Mouse (Mus musculus): ENCODE results near the gene Copa. TPM values are rescaled to one million over a fixed set of nuclear protein-coding genes. Genes with fewer than 3 reads are reported as not detected.

Gene Copa
- polyA plus RNA-seq (2021; fragmentation: Nextera tagmentation), result 110 and 111 TPM in 2 replicates
- long read RNA-seq, experiment 1, full-length matches to known transcripts, result 6 of 47 reads
- long read RNA-seq, experiment 1, partial matches to known transcripts, result 37 of 47 reads
- long read RNA-seq, experiment 1, other reads (novel, unspliced or antisense), result 4 of 47 reads
- long read RNA-seq, experiment 2, full-length matches to known transcripts, result 443 of 604 reads
- long read RNA-seq, experiment 2, partial matches to known transcripts, result 120 of 604 reads
- long read RNA-seq, experiment 2, other reads (novel, unspliced or antisense), result 41 of 604 reads

GRCm38 (mm10) chr1:172082101-172082898 is at the start of gene Copa, which contains the start of gene Ncstn:
Copa (plus strand) TSS chr1:172082529.
Ncstn (minus strand) TSS chr1:172082795.

GRCm38 (mm10) chr1:172057491-172057921 is 24.8 kb upstream of the Copa start, which contains the start of gene Nhlh1:
Nhlh1 (minus strand) TSS chr1:172057573.

GRCm38 (mm10) chr1:172126376-172127347 is 44.3 kb downstream of the Copa start, which contains the start of gene Pex19:
Pex19 (plus strand) TSS chr1:172126755.

GRCm38 (mm10) chr1:172147835-172148278 is 65.5 kb downstream of the Copa start, which contains the start of gene Dcaf8:
Dcaf8 (plus strand) TSS chr1:172148084.

Other genes starting within 250 kb of the Copa start
- gene Cd84, start 242.8 kb upstream of the Copa start, polyA plus RNA-seq (2021; fragmentation: Nextera tagmentation), result 2.1 and 2.5 TPM in 2 replicates
- gene Gm10521, start 186.9 kb upstream of the Copa start, polyA plus RNA-seq (2021; fragmentation: Nextera tagmentation), result not detected in 2 replicates
- 0.41 and 1.1 TPM in 2 replicates for gene Slamf6, start 165.0 kb upstream of the Copa start, polyA plus RNA-seq (2021; fragmentation: Nextera tagmentation)
- 10.3 and 11.7 TPM in 2 replicates for gene Vangl2, start 54.1 kb upstream of the Copa start, polyA plus RNA-seq (2021; fragmentation: Nextera tagmentation)
- gene Nhlh1, start 25.0 kb upstream of the Copa start, polyA plus RNA-seq (2021; fragmentation: Nextera tagmentation), result 0.39 and 0.53 TPM in 2 replicates
- gene Ncstn, start 266 bp downstream of the Copa start, polyA plus RNA-seq (2021; fragmentation: Nextera tagmentation), result 40.9 and 41.7 TPM in 2 replicates
- gene Pex19, start 44.2 kb downstream of the Copa start, polyA plus RNA-seq (2021; fragmentation: Nextera tagmentation), result 87.1 and 95.5 TPM in 2 replicates
- 49.7 and 59.1 TPM in 2 replicates for gene Dcaf8, start 65.6 kb downstream of the Copa start, polyA plus RNA-seq (2021; fragmentation: Nextera tagmentation)
- gene Pea15a, start 124.3 kb downstream of the Copa start, polyA plus RNA-seq (2021; fragmentation: Nextera tagmentation), result 433 and 485 TPM in 2 replicates
- gene Casq1, start 137.3 kb downstream of the Copa start, polyA plus RNA-seq (2021; fragmentation: Nextera tagmentation), result 0.90 and 0.97 TPM in 2 replicates
- gene Atp1a4, start 175.9 kb downstream of the Copa start, polyA plus RNA-seq (2021; fragmentation: Nextera tagmentation), result not detected in 2 replicates
- 87.6 and 111 TPM in 2 replicates for gene Igsf8, start 179.1 kb downstream of the Copa start, polyA plus RNA-seq (2021; fragmentation: Nextera tagmentation)
- 143 and 146 TPM in 2 replicates for gene Atp1a2, start 215.5 kb downstream of the Copa start, polyA plus RNA-seq (2021; fragmentation: Nextera tagmentation)
- 11.6 and 12.5 TPM in 2 replicates for gene Kcnj9, start 246.8 kb downstream of the Copa start, polyA plus RNA-seq (2021; fragmentation: Nextera tagmentation)